Mouse (Mus musculus): ENCODE data around the gene Mrpl10. TPM values are rescaled to one million over a fixed set of nuclear protein-coding genes. Genes with fewer than 3 reads are reported as not detected.

Mrpl10 gene
- polyA plus RNA-seq, 1 experiment from 2014 or later: 59.0 TPM

GRCm38 (mm10) chr11:97052219-97052646, 10.9 kb downstream of the Mrpl10 start:
- Histone ChIP-seq H3K27ac (replicated peaks) (no peak overlapping the region), H3K4me1 (replicated peaks) (peaks cover 27% of the 10 kb centered on the region), H3K9ac (0 out of 2 replicates have a peak overlapping the region, but pooled peaks have one; percentile 12), H3K36me3 (peaks cover 61% of the 10 kb centered on the region), H3K4me2 (peak overlapping the region; percentile 98), H3K4me3 (0 out of 2 replicates have a peak overlapping the region, but pooled peaks have one; percentile 79), H3K27me3 (no peaks in the 10 kb centered on the region), H3K9me3 (no peaks in the 10 kb centered on the region)
- no peak for ATAC-seq (ENCODE audit: low read depth)
- 32% methylated on average over 11 of the region's 11 CpGs for WGBS

- Histone ChIP-seq H3K36me3 (peaks cover 69% of the 10 kb centered on the region), H3K4me3 (no peak overlapping the region)
- no peak for ATAC-seq (ENCODE audit: low read depth)
Observed at GRCm38 (mm10) chr11:97063274-97063920, 22.0 kb downstream of the Mrpl10 start.

GRCm38 (mm10) chr11:97063921-97064295, 22.5 kb downstream of the Mrpl10 start:
- no peak overlapping the region for H3K27ac ChIP-seq (replicated peaks)
- no peaks in the 10 kb centered on the region for H3K9me3 ChIP-seq
- no peaks in the 10 kb centered on the region for H3K4me1 ChIP-seq (replicated peaks)
- no peak for ATAC-seq (ENCODE audit: low read depth)
- WGBS: 87% methylated on average over 3 of the region's 3 CpGs
- H3K27me3 ChIP-seq: no peaks in the 10 kb centered on the region
- peaks cover 68% of the 10 kb centered on the region for H3K36me3 ChIP-seq
- H3K4me2 ChIP-seq: no peak overlapping the region
- H3K9ac ChIP-seq: no peak overlapping the region
- H3K4me3 ChIP-seq: no peak overlapping the region

More at GRCm38 (mm10) chr11:97063274-97063920, 22.0 kb downstream of the Mrpl10 start:
- H3K27me3 ChIP-seq: no peaks in the 10 kb centered on the region
- H3K4me2 ChIP-seq: no peak overlapping the region
- H3K9ac ChIP-seq: peak overlapping the region; percentile 42; the same call in 1 of the 2 replicates
- 56% methylated on average over 9 of the region's 9 CpGs for WGBS
- no peak overlapping the region for H3K27ac ChIP-seq (replicated peaks)
- no peaks in the 10 kb centered on the region for H3K4me1 ChIP-seq (replicated peaks)
- H3K9me3 ChIP-seq: no peaks in the 10 kb centered on the region

- Histone ChIP-seq H3K36me3 (peaks cover 55% of the 10 kb centered on the region), H3K27ac (replicated peaks) (no peak overlapping the region), H3K4me3 (no peak overlapping the region), H3K4me2 (no peak overlapping the region), H3K27me3 (no peaks in the 10 kb centered on the region), H3K9ac (no peak overlapping the region), H3K9me3 (no peaks in the 10 kb centered on the region), H3K4me1 (replicated peaks) (no peaks in the 10 kb centered on the region)
- no peak for ATAC-seq (ENCODE audit: low read depth)
- 91% methylated on average over 12 of the region's 12 CpGs for WGBS
Observed at GRCm38 (mm10) chr11:97065538-97066295, 24.4 kb downstream of the Mrpl10 start.

- no peak overlapping the region for H3K4me2 ChIP-seq
- H3K9ac ChIP-seq: no peak overlapping the region
- ATAC-seq (ENCODE audit: low read depth): no peak
Observed at GRCm38 (mm10) chr11:97066656-97067360, 25.4 kb downstream of the Mrpl10 start.

GRCm38 (mm10) chr11:97069333-97069732, 28.0 kb downstream of the Mrpl10 start:
- no peak overlapping the region for H3K4me2 ChIP-seq
- WGBS: 29% methylated on average over 1 of the region's 1 CpGs
- peaks cover 36% of the 10 kb centered on the region for H3K36me3 ChIP-seq
- no peak for ATAC-seq (ENCODE audit: low read depth)
- no peaks in the 10 kb centered on the region for H3K9me3 ChIP-seq
- H3K4me3 ChIP-seq: no peak overlapping the region
- no peak overlapping the region for H3K9ac ChIP-seq
- no peaks in the 10 kb centered on the region for H3K27me3 ChIP-seq
- no peaks in the 10 kb centered on the region for H3K4me1 ChIP-seq (replicated peaks)
- no peak overlapping the region for H3K27ac ChIP-seq (replicated peaks)

More at GRCm38 (mm10) chr11:97066656-97067360, 25.4 kb downstream of the Mrpl10 start:
- Histone ChIP-seq H3K9me3 (no peaks in the 10 kb centered on the region), H3K27ac (replicated peaks) (no peak overlapping the region), H3K27me3 (no peaks in the 10 kb centered on the region), H3K4me1 (replicated peaks) (no peaks in the 10 kb centered on the region), H3K4me3 (no peak overlapping the region), H3K36me3 (peaks cover 44% of the 10 kb centered on the region)
- 48% methylated on average over 22 of the region's 22 CpGs for WGBS

- no peak for ATAC-seq (ENCODE audit: low read depth)
- no peak overlapping the region for H3K4me3 ChIP-seq
- H3K4me2 ChIP-seq: no peak overlapping the region
- H3K9ac ChIP-seq: no peak overlapping the region
- no peaks in the 10 kb centered on the region for H3K9me3 ChIP-seq
- H3K36me3 ChIP-seq: peaks cover 33% of the 10 kb centered on the region
- H3K27ac ChIP-seq (replicated peaks): no peak overlapping the region
- 88% methylated on average over 2 of the region's 2 CpGs for WGBS
- H3K27me3 ChIP-seq: no peaks in the 10 kb centered on the region
- H3K4me1 ChIP-seq (replicated peaks): no peaks in the 10 kb centered on the region
Observed at GRCm38 (mm10) chr11:97069770-97070169, 28.4 kb downstream of the Mrpl10 start.

- H3K9me3 ChIP-seq: no peaks in the 10 kb centered on the region
- ATAC-seq (ENCODE audit: low read depth): no peak
- 63% methylated on average over 1 of the region's 1 CpGs for WGBS
- H3K27me3 ChIP-seq: no peaks in the 10 kb centered on the region
- no peak overlapping the region for H3K4me2 ChIP-seq
- peaks cover 26% of the 10 kb centered on the region for H3K36me3 ChIP-seq
- H3K27ac ChIP-seq (replicated peaks): no peak overlapping the region
- no peak overlapping the region for H3K9ac ChIP-seq
- H3K4me3 ChIP-seq: no peak overlapping the region
- no peaks in the 10 kb centered on the region for H3K4me1 ChIP-seq (replicated peaks)
Observed at GRCm38 (mm10) chr11:97071129-97071528, 29.8 kb downstream of the Mrpl10 start.

GRCm38 (mm10) chr11:97072533-97072932, 31.2 kb downstream of the Mrpl10 start:
- peak; percentile 43 for ATAC-seq (ENCODE audit: low read depth)
- Histone ChIP-seq H3K9ac (no peak overlapping the region), H3K4me3 (no peak overlapping the region), H3K27me3 (no peaks in the 10 kb centered on the region), H3K9me3 (no peaks in the 10 kb centered on the region), H3K27ac (replicated peaks) (no peak overlapping the region), H3K36me3 (peaks cover 14% of the 10 kb centered on the region), H3K4me2 (no peak overlapping the region), H3K4me1 (replicated peaks) (no peaks in the 10 kb centered on the region)
- 31% methylated on average over 3 of the region's 3 CpGs for WGBS

- Histone ChIP-seq H3K4me3 (no peak overlapping the region), H3K27ac (replicated peaks) (no peak overlapping the region), H3K36me3 (no peaks in the 10 kb centered on the region), H3K4me2 (no peak overlapping the region), H3K9ac (no peak overlapping the region), H3K9me3 (no peaks in the 10 kb centered on the region), H3K27me3 (no peaks in the 10 kb centered on the region), H3K4me1 (replicated peaks) (no peaks in the 10 kb centered on the region)
- no peak for ATAC-seq (ENCODE audit: low read depth)
- WGBS: 79% methylated on average over 8 of the region's 8 CpGs
Observed at GRCm38 (mm10) chr11:97074235-97074634, 32.9 kb downstream of the Mrpl10 start.

- Histone ChIP-seq H3K27ac (replicated peaks) (no peak overlapping the region), H3K4me2 (no peak overlapping the region), H3K9me3 (no peaks in the 10 kb centered on the region), H3K27me3 (no peaks in the 10 kb centered on the region; the same call in 1 of the 2 replicates), H3K4me1 (replicated peaks) (peaks cover 5% of the 10 kb centered on the region; the same call in 1 of the 2 replicates), H3K36me3 (no peaks in the 10 kb centered on the region), H3K9ac (no peak overlapping the region), H3K4me3 (no peak overlapping the region)
- no peak for ATAC-seq (ENCODE audit: low read depth)
- 62% methylated on average over 4 of the region's 4 CpGs for WGBS
Observed at GRCm38 (mm10) chr11:97078751-97079150, 37.4 kb downstream of the Mrpl10 start.

GRCm38 (mm10) chr11:97080291-97080690, 38.9 kb downstream of the Mrpl10 start:
- H3K4me3 ChIP-seq: no peak overlapping the region
- 53% methylated on average over 9 of the region's 9 CpGs for WGBS
- no peak overlapping the region for H3K27ac ChIP-seq (replicated peaks)
- no peak overlapping the region for H3K4me2 ChIP-seq
- ATAC-seq (ENCODE audit: low read depth): no peak
- H3K27me3 ChIP-seq: no peaks in the 10 kb centered on the region; the same call in 1 of the 2 replicates
- peaks cover 12% of the 10 kb centered on the region; the same call in 1 of the 2 replicates for H3K4me1 ChIP-seq (replicated peaks)
- H3K9ac ChIP-seq: no peak overlapping the region
- H3K36me3 ChIP-seq: no peaks in the 10 kb centered on the region
- H3K9me3 ChIP-seq: no peaks in the 10 kb centered on the region

Measured in neural tube, embryonic 13.5 days (tissue).